Mouse (Mus musculus): ENCODE data around the gene Nfe2l1.

DNA sequence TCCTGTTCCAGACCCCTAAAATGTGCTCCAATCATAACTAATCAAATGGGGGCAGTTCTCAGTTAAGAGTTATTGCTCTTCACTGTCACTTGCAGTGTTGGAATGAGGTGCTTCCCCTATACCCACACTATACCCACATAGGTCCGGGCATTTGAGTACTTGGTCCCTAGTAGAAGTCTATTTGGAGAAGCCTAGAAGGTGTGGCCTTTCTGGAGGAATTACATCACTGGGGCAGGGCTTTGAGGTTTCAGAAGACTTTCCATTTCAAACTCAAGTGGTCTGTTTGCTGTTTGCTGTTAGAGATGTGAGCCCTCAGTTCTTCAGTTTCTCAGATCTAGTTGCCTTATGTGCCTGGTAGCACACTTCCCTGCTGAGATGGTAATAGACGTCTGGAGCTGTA is 3.2 kb upstream of the Nfe2l1 start:
- TF ChIP-seq CTCF (IDR thresholded peaks at IDR 0.05; ENCODE audit: low read depth) (no peak), EP300 (IDR thresholded peaks at IDR 0.05; ENCODE audit: low read depth) (no peak)

All from heart, postnatal 0 days (tissue).